Comparison of ENCODE assay signal across 12 mouse cellular contexts in the genomic region with DNA sequence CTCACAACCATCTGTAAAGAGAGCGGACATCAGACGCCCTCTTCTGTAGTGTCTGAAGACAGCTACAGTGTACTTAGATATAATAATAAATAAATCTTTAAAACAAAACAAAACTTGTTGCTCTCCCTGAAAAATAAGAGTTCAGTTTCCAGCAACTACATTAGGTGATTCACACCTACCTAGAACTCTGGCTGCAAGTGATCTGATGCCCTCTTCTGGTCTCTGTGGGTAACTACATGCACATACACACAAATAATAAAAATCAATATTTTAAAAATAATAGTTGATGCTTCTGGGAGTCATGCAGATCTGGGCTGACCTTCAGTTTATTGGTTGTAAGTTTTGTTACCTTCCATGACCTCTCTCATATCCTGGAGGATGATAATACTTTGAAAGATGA. TPM values are rescaled to one million over a fixed set of nuclear protein-coding genes. Genes with fewer than 3 reads are reported as not detected.
A peak's percentile ranks its signal among the peaks of the same experiment; 100 is the strongest.
DNase-seq lines count a peak whose midpoint lies in the region; ATAC-seq and TF ChIP-seq lines count a peak whose summit lies in the region.
"Had no signal": no experiment of that assay in that cellular context is flagged by ENCODE, and none has a peak within 500 bp of the region (broad histone marks: within the 10 kb centered on the region; RNA-seq: fewer than 3 reads in every experiment).

No protein-coding gene starts in this region.

- dilution Hi-C loops in CH12.LX (cut with MboI; ENCODE audit: extremely low pct_ligation_motif_present, extremely low pct_unique_long_range_greater_than_20kb, low sequenced_read_pairs) = no loop called here

- no peak for ATAC-seq in liver, embryonic 13.5 days (ENCODE audit: low read depth)
- ATAC-seq: forebrain, embryonic 16.5 days had no signal

- in situ Hi-C loops in CH12.LX (cut with MboI; ENCODE audit: low pct_ligation_motif_present, low pct_unique_long_range_greater_than_20kb, low sequenced_read_pairs) = no loop called here

- TF ChIP-seq POLR2A in CH12.LX (IDR thresholded peaks at IDR 0.05; ENCODE audit: low read depth, low read length) = no peak

- H3K4me3 ChIP-seq in CH12.LX (replicated peaks in 1 of 3; ENCODE audit: low read depth in 2 of 3, low read length in 2 of 3, poor library complexity in 1 of 3) = no peak overlapping the region
- no peak overlapping the region for H3K4me3 ChIP-seq in liver, embryonic 13.5 days (replicated peaks)

- no peak for TF ChIP-seq EP300 in CH12.LX (IDR thresholded peaks at IDR 0.05; ENCODE audit: low read length)

- no peaks in the 10 kb centered on the region for H3K27me3 ChIP-seq in CH12.LX (replicated peaks)
- H3K27me3 ChIP-seq in liver, embryonic 13.5 days = no peaks in the 10 kb centered on the region
- H3K27me3 ChIP-seq: liver, embryonic 15.5 days had no signal

- TF ChIP-seq RAD21 in CH12.LX (IDR thresholded peaks at IDR 0.05; ENCODE audit: low read depth, low read length) = peak; percentile 48

- peaks cover 2 to 24% of the 10 kb centered on the region in 2 experiments; a peak in 3 of 4 replicates for H3K4me1 ChIP-seq in CH12.LX (ENCODE audit: control insufficient read depth in 1 of 2, insufficient read depth in 2 of 2)
- H3K4me1 ChIP-seq in liver, embryonic 13.5 days (replicated peaks) = peaks cover 37% of the 10 kb centered on the region

- peaks cover 26 to 44% of the 10 kb centered on the region in 2 experiments for H3K36me3 ChIP-seq in CH12.LX (replicated peaks in 1 of 2; ENCODE audit: control insufficient read depth in 1 of 2, insufficient read depth in 1 of 2, low read length in 1 of 2)
- H3K36me3 ChIP-seq in liver, embryonic 13.5 days = peaks cover 33% of the 10 kb centered on the region

- TF ChIP-seq CTCF in CH12.LX (conservative IDR thresholded peaks at IDR 0.05 in 1 of 2, IDR thresholded peaks at IDR 0.05 in 1 of 2; ENCODE audit: low read depth in 2 of 2, low read length in 2 of 2) = peak; percentile 39 to 63; a peak in 3 of 4 replicates

- H3K79me2 ChIP-seq in CH12.LX (replicated peaks; ENCODE audit: control insufficient read depth, extremely low read depth, insufficient read depth, poor library complexity, severe bottlenecking) = peaks cover 24% of the 10 kb centered on the region

- WGBS in liver, embryonic 13.5 days (ENCODE audit: insufficient replicate concordance) = 63% methylated on average over 2 of the region's 2 CpGs

- no peak overlapping the region for H3K9ac ChIP-seq in CH12.LX (ENCODE audit: insufficient read depth, low read depth)
- H3K9ac ChIP-seq in liver, embryonic 13.5 days = 0 out of 2 replicates have a peak overlapping the region, but pooled peaks have one; percentile 4

- H3K27ac ChIP-seq in CH12.LX (ENCODE audit: insufficient read depth, low read depth) = no peak overlapping the region
- H3K27ac ChIP-seq in liver, embryonic 13.5 days = no peak overlapping the region

- peak; percentile 2 for DNase-seq in kidney, adult 11 months
- DNase-seq in kidney, adult 18-20 months = no peak
- peak; percentile 44 to 57 for DNase-seq in B cell, adult 2 months
- no peak for DNase-seq in CH12.LX (ENCODE audit: extremely low read depth)
- no peak for DNase-seq in liver, embryonic 13.5 days
- no peak for DNase-seq in thymus, adult 18-20 months
- DNase-seq in frontal cortex, postnatal 10 days (ENCODE audit: low spot score in 2 of 2) = no peak

- H3K9me3 ChIP-seq in CH12.LX (replicated peaks; ENCODE audit: low read length) = no peaks in the 10 kb centered on the region
- no peaks in the 10 kb centered on the region for H3K9me3 ChIP-seq in liver, embryonic 13.5 days (replicated peaks)
- H3K9me3 ChIP-seq: liver, embryonic 15.5 days had no signal

- no peak overlapping the region for H3K4me2 ChIP-seq in CH12.LX (ENCODE audit: insufficient read depth, low read depth, poor library complexity, severe bottlenecking)
- H3K4me2 ChIP-seq in liver, embryonic 13.5 days = no peak overlapping the region

TF ChIP-seq in CH12.LX, 34 proteins besides CTCF, POLR2A, EP300 and RAD21:
- TF ChIP-seq USF1 (IDR thresholded peaks at IDR 0.05; ENCODE audit: low read depth, low read length) (no peak), CHD2 (IDR thresholded peaks at IDR 0.05; ENCODE audit: low read length) (no peak), ZNF384 (IDR thresholded peaks at IDR 0.05; ENCODE audit: low read depth, low read length) (no peak), SMC3 (IDR thresholded peaks at IDR 0.05; ENCODE audit: low read depth, low read length) (peak; percentile 27)

RNA-seq across cellular contexts. Expression of a gene that starts 2.6 kb away (rescaled TPM):
- 104 and 120 TPM in 2 replicates for total RNA-seq in CH12.LX (2012; rRNA removed)
- 134 and 135 TPM in 2 replicates for total RNA-seq in CH12.LX (2014; rRNA removed)
- polyA plus RNA-seq in CH12.LX (2012; ENCODE audit: insufficient read length, low read depth) = 274 and 345 TPM in 2 replicates
- 163 and 178 TPM in 2 replicates for polyA plus RNA-seq in liver, embryonic 13.5 days (2015; fragmentation: Nextera tagmentation; extraction: Ambion mirVana)

RNA-seq across cellular contexts. Expression of a gene that starts 11.7 kb away (rescaled TPM):
- 0.30 and 0.38 TPM in 2 replicates for total RNA-seq in CH12.LX (2012; rRNA removed)
- total RNA-seq in CH12.LX (2014; rRNA removed) = not detected in 2 replicates
- 1.1 and 1.4 TPM in 2 replicates for polyA plus RNA-seq in CH12.LX (2012; ENCODE audit: insufficient read length, low read depth)
- 0.10 and 0.34 TPM in 2 replicates for polyA plus RNA-seq in liver, embryonic 13.5 days (2015; fragmentation: Nextera tagmentation; extraction: Ambion mirVana)

RNA-seq across cellular contexts. Expression of a gene that starts 12.3 kb away (rescaled TPM):
- not detected in 2 replicates for total RNA-seq in CH12.LX (2012; rRNA removed)
- total RNA-seq in CH12.LX (2014; rRNA removed) = not detected in 2 replicates
- polyA plus RNA-seq in CH12.LX (2012; ENCODE audit: insufficient read length, low read depth) = not detected in 2 replicates
- polyA plus RNA-seq in liver, embryonic 13.5 days (2015; fragmentation: Nextera tagmentation; extraction: Ambion mirVana) = 2.1 and 2.3 TPM in 2 replicates

RNA-seq across cellular contexts. Expression of a gene that starts 14.5 kb away (rescaled TPM):
- total RNA-seq in CH12.LX (2012; rRNA removed) (not detected in 2 replicates), CH12.LX (2014; rRNA removed) (not detected in 2 replicates)
- not detected in 2 replicates for polyA plus RNA-seq in CH12.LX (2012; ENCODE audit: insufficient read length, low read depth)
- polyA plus RNA-seq in liver, embryonic 13.5 days (2015; fragmentation: Nextera tagmentation; extraction: Ambion mirVana) = not detected in 2 replicates
- polyA plus RNA-seq: forebrain, embryonic 16.5 days; kidney, embryonic 14.5 days; liver, embryonic 15.5 days; neural tube, embryonic 14.5 days; stomach, embryonic 14.5 days had no signal

RNA-seq across cellular contexts. Expression of a gene that starts 16.6 kb away (rescaled TPM):
- total RNA-seq in CH12.LX (2012; rRNA removed) = 238 and 277 TPM in 2 replicates
- 90.3 and 97.4 TPM in 2 replicates for total RNA-seq in CH12.LX (2014; rRNA removed)
- polyA plus RNA-seq in CH12.LX (2012; ENCODE audit: insufficient read length, low read depth) = 253 and 280 TPM in 2 replicates
- 110 and 112 TPM in 2 replicates for polyA plus RNA-seq in liver, embryonic 13.5 days (2015; fragmentation: Nextera tagmentation; extraction: Ambion mirVana)

Comparison
In these comparisons a context has a peak if more than half of its experiments do, and no peak if none do; other contexts are left out.
1. DNase-seq: peak in kidney, adult 11 months (single experiment) and B cell, adult 2 months (2 of 2); none in kidney, adult 18-20 months (single experiment), CH12.LX (single experiment), liver, embryonic 13.5 days (single experiment), thymus, adult 18-20 months (0 of 2) and frontal cortex, postnatal 10 days (0 of 2).